Mouse (Mus musculus): ENCODE measurements at regions not wholly inside any gene's neighbourhood (a gene's known extent, or its start where the extent isn't known, plus 50 kb on each side); places are given as distances from the start of the nearest gene placed in this dataset.

DNA sequence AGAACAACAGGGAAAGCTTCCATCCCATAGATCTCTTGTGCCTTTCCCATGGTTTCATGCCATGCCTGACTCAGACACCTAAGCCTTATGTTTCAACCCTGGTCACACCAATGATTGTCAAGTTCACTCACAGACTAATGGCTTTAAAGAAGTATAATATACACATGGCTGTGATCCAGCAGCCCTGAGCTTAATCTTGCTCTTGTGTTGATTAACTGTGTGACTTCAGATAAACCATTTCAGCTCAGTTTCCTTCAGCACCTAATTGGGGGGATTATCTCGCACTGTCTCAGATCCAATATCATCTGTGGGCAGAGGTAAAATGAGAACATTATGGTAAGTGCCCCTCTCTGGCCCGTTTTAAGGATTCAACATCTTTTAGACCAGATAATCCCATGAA, 223.9 kb upstream of the Pard3b start:
- 69% methylated on average over 2 of the region's 2 CpGs for WGBS
- ATAC-seq (ENCODE audit: low FRiP score, low TSS enrichment): no peak

DNA sequence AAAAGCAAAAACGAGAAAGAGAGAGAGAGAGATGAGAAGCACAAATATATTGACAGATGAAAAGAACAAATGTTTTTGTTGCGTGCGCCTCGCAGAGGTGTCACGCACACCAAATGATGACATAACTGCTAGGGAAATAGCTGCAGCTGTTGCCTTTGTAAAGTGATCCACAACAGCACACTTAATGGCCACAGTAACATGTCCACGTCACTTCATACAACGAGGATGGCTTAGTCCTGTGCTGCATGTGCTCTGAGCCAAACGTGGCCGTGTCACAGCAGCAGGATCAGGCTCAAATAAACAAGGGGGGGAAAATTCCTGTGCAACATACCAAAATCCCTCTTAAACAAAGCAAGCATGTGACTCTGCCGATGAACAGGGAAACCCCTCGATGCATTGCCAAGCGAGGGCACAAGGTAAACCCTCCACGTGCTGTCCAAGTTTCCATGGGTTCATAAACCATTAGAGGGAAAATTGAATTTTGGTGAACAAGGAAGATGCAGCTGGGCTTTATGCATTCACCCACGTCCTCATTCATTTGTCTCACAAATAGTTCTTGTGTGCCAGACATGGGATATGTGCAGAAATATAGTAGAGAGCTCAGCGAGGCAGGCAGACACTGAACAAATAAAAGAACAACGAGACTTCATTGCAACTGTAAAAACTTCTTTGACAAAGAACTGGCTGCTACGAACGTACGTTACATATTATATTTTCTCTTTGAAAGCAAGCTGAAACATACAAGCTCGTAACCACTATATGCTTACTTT, 223.0 kb upstream of the Pard3b start:
- H3K9me3 ChIP-seq (ENCODE audit: low read length): no peaks in the 10 kb centered on the region
- H3K36me3 ChIP-seq (ENCODE audit: insufficient read depth, low read length): no peaks in the 10 kb centered on the region
- no peaks in the 10 kb centered on the region for H3K4me1 ChIP-seq (ENCODE audit: insufficient read depth, low read length)
- H3K4me2 ChIP-seq (replicated peaks; ENCODE audit: low read depth, low read length): no peak overlapping the region
- WGBS: 53% methylated on average over 20 of the region's 20 CpGs
- peaks cover 33% of the 10 kb centered on the region for H3K27me3 ChIP-seq (ENCODE audit: insufficient read depth, low read length)
- H3K27ac ChIP-seq (ENCODE audit: low read length): no peak overlapping the region
- H3K4me3 ChIP-seq (ENCODE audit: low read length): no peak overlapping the region
- no peak overlapping the region for H3K9ac ChIP-seq (replicated peaks; ENCODE audit: low read length)
- no peak for ATAC-seq (ENCODE audit: low FRiP score, low TSS enrichment)

More for the DNA sequence above, 223.9 kb upstream of the Pard3b start:
- Histone ChIP-seq H3K36me3 (ENCODE audit: insufficient read depth, low read length) (no peaks in the 10 kb centered on the region), H3K4me3 (ENCODE audit: low read length) (no peak overlapping the region), H3K4me2 (replicated peaks; ENCODE audit: low read depth, low read length) (no peak overlapping the region), H3K4me1 (ENCODE audit: insufficient read depth, low read length) (no peaks in the 10 kb centered on the region), H3K9me3 (ENCODE audit: low read length) (no peaks in the 10 kb centered on the region), H3K27me3 (ENCODE audit: insufficient read depth, low read length) (peaks cover 40% of the 10 kb centered on the region), H3K9ac (replicated peaks; ENCODE audit: low read length) (no peak overlapping the region), H3K27ac (ENCODE audit: low read length) (no peak overlapping the region)

DNA sequence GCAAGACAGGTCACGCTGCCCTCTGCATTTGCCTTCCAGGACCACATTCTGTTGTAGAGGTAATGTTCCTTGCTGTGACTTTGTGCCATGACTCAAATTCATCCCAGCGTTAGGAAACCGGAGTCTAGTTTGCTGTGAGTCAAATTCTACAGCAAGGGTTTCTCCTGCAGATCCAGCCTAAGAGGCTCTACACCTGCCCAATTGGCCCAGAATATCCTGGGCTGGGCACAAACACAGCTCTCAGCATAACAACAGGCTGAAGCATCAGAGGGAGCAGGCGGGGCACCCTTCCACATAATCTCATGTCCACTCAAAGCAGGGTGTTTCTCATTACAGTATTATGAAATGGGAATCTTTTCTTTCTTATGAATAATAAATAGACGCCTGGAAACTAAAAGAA, 220.2 kb upstream of the Pard3b start:
- H3K4me3 ChIP-seq (ENCODE audit: low read length): no peak overlapping the region
- no peaks in the 10 kb centered on the region for H3K36me3 ChIP-seq (ENCODE audit: insufficient read depth, low read length)
- WGBS: 70% methylated on average over 5 of the region's 5 CpGs
- peaks cover 24% of the 10 kb centered on the region for H3K27me3 ChIP-seq (ENCODE audit: insufficient read depth, low read length)
- H3K4me2 ChIP-seq (replicated peaks; ENCODE audit: low read depth, low read length): no peak overlapping the region
- no peak overlapping the region for H3K27ac ChIP-seq (ENCODE audit: low read length)
- H3K9ac ChIP-seq (replicated peaks; ENCODE audit: low read length): no peak overlapping the region
- ATAC-seq (ENCODE audit: low FRiP score, low TSS enrichment): no peak
- no peaks in the 10 kb centered on the region for H3K4me1 ChIP-seq (ENCODE audit: insufficient read depth, low read length)
- no peaks in the 10 kb centered on the region for H3K9me3 ChIP-seq (ENCODE audit: low read length)

DNA sequence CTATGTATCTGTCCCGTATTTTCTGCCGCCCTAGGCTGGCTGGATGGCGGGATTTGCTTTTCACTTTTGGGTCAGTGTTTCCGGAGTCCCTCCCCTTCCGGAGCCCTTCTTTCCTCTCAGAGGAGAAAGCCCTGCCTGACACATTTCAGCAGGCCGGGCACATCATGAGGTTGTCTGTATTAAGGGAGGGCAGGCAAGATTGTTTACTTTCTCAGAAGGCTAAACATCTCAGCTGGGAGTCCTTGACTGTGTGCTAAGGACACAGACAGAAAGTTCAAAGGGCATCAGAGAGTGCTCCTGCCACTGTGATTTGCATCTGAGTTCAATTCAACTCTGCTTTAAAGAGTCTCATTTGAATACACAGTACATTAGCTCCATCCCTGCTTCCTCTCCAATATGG, 218.8 kb upstream of the Pard3b start:
- H3K4me2 ChIP-seq (replicated peaks; ENCODE audit: low read depth, low read length): no peak overlapping the region
- no peaks in the 10 kb centered on the region for H3K36me3 ChIP-seq (ENCODE audit: insufficient read depth, low read length)
- H3K9ac ChIP-seq (replicated peaks; ENCODE audit: low read length): no peak overlapping the region
- H3K4me1 ChIP-seq (ENCODE audit: insufficient read depth, low read length): no peaks in the 10 kb centered on the region
- no peaks in the 10 kb centered on the region for H3K9me3 ChIP-seq (ENCODE audit: low read length)
- ATAC-seq (ENCODE audit: low FRiP score, low TSS enrichment): peak; percentile 70; the same call in 1 of the 2 replicates
- no peak overlapping the region for H3K4me3 ChIP-seq (ENCODE audit: low read length)
- 39% methylated on average over 6 of the region's 6 CpGs for WGBS
- H3K27me3 ChIP-seq (ENCODE audit: insufficient read depth, low read length): peaks cover 12% of the 10 kb centered on the region; the same call in 1 of the 2 replicates
- no peak overlapping the region; the same call in 1 of the 2 replicates for H3K27ac ChIP-seq (ENCODE audit: low read length)

DNA sequence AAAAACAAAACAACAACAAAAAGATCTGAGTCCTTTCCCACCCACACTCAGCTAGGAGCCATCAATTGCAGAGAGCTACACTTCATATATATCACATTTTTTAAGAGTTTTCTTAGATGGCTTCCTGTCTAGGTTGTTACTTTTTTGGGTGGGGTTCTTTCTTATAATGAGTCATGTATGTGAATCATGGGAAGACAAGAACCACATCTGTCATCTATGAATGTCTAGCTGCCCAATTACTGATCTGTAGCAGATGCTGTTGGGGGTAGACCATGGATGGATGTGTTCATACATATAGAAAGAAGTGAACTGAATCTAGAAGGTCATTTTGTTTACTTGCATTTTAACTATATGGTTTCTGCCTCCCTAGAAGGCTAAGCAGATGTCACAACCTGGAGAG, 215.4 kb upstream of the Pard3b start:
- H3K4me3 ChIP-seq (ENCODE audit: low read length): no peak overlapping the region
- H3K4me2 ChIP-seq (replicated peaks; ENCODE audit: low read depth, low read length): no peak overlapping the region
- no peaks in the 10 kb centered on the region for H3K9me3 ChIP-seq (ENCODE audit: low read length)
- H3K4me1 ChIP-seq (ENCODE audit: insufficient read depth, low read length): no peaks in the 10 kb centered on the region
- no peak for ATAC-seq (ENCODE audit: low FRiP score, low TSS enrichment)
- H3K27ac ChIP-seq (ENCODE audit: low read length): no peak overlapping the region
- H3K36me3 ChIP-seq (ENCODE audit: insufficient read depth, low read length): no peaks in the 10 kb centered on the region
- no peaks in the 10 kb centered on the region for H3K27me3 ChIP-seq (ENCODE audit: insufficient read depth, low read length)
- H3K9ac ChIP-seq (replicated peaks; ENCODE audit: low read length): no peak overlapping the region

DNA sequence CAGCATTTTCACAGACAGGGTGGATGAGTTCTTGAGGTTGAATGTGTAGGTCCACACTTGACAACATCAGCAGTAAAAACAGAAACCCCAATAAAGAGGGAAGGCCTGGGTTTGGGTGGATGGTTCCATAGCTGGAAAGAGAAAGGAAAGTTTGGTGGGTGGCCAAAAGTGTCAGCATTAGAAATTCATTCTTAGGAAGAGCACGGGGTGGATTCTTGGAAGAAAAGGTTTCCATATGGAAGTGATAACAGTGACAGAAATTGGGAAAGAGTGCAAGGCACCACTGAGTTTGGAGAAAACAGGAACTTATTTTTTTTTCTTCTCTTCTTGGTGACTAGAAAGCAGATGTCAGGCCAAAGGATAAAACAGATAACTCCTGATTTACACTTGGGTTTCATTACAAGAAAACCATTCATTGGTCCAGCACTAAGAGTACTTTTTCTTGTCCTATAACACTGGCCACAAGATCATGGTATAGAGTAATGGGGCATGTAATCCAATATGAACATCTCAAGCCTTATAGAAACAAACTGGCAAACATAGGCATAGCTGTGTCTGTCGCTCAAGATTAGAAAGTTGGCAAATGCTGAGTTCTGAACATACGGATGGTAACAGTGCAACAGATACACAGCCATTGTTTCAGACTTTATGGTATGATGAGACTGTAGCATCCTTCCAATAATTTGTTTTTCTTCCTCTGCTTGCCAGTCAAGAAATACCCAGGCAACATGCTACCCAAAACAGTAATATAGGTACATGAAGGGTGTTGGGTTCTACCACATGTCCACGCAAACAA, 209.7 kb upstream of the Pard3b start:
- Histone ChIP-seq H3K27ac (ENCODE audit: low read length) (no peak overlapping the region), H3K4me1 (ENCODE audit: insufficient read depth, low read length) (no peaks in the 10 kb centered on the region), H3K9me3 (ENCODE audit: low read length) (no peaks in the 10 kb centered on the region), H3K4me3 (ENCODE audit: low read length) (no peak overlapping the region), H3K9ac (replicated peaks; ENCODE audit: low read length) (no peak overlapping the region), H3K4me2 (replicated peaks; ENCODE audit: low read depth, low read length) (no peak overlapping the region), H3K36me3 (ENCODE audit: insufficient read depth, low read length) (no peaks in the 10 kb centered on the region), H3K27me3 (ENCODE audit: insufficient read depth, low read length) (no peaks in the 10 kb centered on the region)
- 87% methylated on average over 4 of the region's 4 CpGs for WGBS
- ATAC-seq (ENCODE audit: low FRiP score, low TSS enrichment): peak; percentile 35; the same call in 1 of the 2 replicates

DNA sequence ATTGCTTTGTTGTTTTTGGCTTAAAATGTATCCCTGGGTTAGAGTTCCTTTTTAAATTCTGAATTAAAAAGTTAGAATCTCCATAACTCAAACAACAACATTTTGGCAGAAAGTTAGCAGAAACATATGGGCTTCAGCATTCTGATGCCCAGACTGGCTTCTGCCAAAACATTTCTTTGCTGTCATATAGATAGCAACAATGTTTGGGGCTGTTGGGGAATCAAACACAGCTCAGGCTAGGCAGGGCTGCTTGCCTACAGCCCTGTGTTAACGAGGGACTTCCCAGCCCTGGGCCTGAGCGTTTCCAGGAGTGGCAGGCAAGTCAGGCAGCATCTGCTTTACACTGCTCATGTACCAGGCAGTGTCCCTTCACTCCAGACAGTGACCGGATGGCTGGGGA, 201.0 kb upstream of the Pard3b start:
- WGBS: 57% methylated on average over 3 of the region's 3 CpGs
- Histone ChIP-seq H3K27ac (ENCODE audit: low read length) (no peak overlapping the region), H3K9me3 (ENCODE audit: low read length) (no peaks in the 10 kb centered on the region), H3K4me3 (ENCODE audit: low read length) (no peak overlapping the region), H3K4me2 (replicated peaks; ENCODE audit: low read depth, low read length) (no peak overlapping the region), H3K36me3 (ENCODE audit: insufficient read depth, low read length) (no peaks in the 10 kb centered on the region), H3K27me3 (ENCODE audit: insufficient read depth, low read length) (no peaks in the 10 kb centered on the region), H3K9ac (replicated peaks; ENCODE audit: low read length) (no peak overlapping the region), H3K4me1 (ENCODE audit: insufficient read depth, low read length) (no peaks in the 10 kb centered on the region)
- ATAC-seq (ENCODE audit: low FRiP score, low TSS enrichment): no peak

DNA sequence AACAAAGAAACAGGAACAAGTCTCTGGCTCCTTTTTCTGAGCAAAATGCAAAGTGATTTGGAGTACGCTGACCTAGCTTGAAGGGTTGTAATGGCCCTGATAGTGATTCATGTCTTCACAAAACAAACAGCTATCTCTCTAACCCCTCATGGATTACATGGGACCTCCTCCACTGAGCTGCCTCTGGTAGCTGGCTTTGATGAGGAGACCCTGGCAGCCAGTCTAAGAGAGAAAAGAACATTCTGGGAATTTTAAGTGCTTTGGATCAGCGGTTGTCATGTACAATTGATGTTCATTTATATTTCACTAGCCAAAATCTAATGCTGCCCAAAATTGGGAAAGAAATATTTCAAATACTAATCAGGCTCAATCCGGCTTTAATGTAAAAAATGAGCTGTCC, 177.2 kb upstream of the Pard3b start:
- Histone ChIP-seq H3K27me3 (ENCODE audit: insufficient read depth, low read length) (no peaks in the 10 kb centered on the region), H3K4me2 (replicated peaks; ENCODE audit: low read depth, low read length) (no peak overlapping the region), H3K4me3 (ENCODE audit: low read length) (no peak overlapping the region), H3K36me3 (ENCODE audit: insufficient read depth, low read length) (no peaks in the 10 kb centered on the region), H3K27ac (ENCODE audit: low read length) (0 out of 2 replicates have a peak overlapping the region, but pooled peaks have one; percentile 25), H3K9me3 (ENCODE audit: low read length) (no peaks in the 10 kb centered on the region), H3K4me1 (ENCODE audit: insufficient read depth, low read length) (0 out of 2 replicates have a peak, but pooled peaks cover 13% of the 10 kb centered on the region), H3K9ac (replicated peaks; ENCODE audit: low read length) (no peak overlapping the region)
- ATAC-seq (ENCODE audit: low FRiP score, low TSS enrichment): no peak
- WGBS: 39% methylated on average over 3 of the region's 3 CpGs

DNA sequence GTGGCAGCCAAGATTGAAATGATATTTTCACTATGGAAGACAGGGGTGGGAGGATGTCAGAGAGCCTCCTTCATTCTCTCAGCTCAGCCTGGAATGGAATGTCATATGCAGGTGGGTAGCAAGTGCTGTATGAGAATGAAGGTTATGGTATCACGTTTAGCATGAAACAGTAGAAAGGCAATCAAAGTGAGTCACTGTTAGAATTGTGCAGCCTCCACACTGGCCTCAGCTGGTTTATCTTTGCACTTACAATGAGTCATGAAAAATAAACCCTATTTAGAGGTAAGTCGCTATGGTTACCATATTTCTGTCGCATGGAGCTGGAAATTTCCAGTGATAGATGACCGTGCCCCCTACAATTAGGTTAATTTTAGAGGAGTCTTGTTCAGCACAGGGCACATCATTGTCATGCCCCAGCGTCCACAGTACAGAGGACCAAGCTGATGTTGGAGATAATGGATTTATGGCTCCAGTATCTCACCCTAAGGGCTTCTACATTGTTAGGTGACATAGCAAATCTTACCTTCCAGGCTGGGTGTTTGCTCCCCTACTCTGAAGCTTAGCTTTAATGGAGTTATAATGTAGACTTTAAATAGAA, 167.9 kb upstream of the Pard3b start:
- Histone ChIP-seq H3K4me3 (ENCODE audit: low read length) (no peak overlapping the region), H3K4me2 (replicated peaks; ENCODE audit: low read depth, low read length) (no peak overlapping the region), H3K4me1 (ENCODE audit: insufficient read depth, low read length) (no peaks in the 10 kb centered on the region), H3K36me3 (ENCODE audit: insufficient read depth, low read length) (no peaks in the 10 kb centered on the region), H3K9ac (replicated peaks; ENCODE audit: low read length) (no peak overlapping the region), H3K27me3 (ENCODE audit: insufficient read depth, low read length) (no peaks in the 10 kb centered on the region), H3K27ac (ENCODE audit: low read length) (no peak overlapping the region), H3K9me3 (ENCODE audit: low read length) (no peaks in the 10 kb centered on the region; the same call in 1 of the 2 replicates)
- 67% methylated on average over 5 of the region's 5 CpGs for WGBS
- no peak for ATAC-seq (ENCODE audit: low FRiP score, low TSS enrichment)

All from kidney, embryonic 16.5 days (tissue).